Mouse (Mus musculus): Measurements from ENCODE around the gene Macrod2. TPM values are rescaled to one million over a fixed set of nuclear protein-coding genes. Genes with fewer than 3 reads are reported as not detected.

Gene Macrod2
- 1 to 10 TPM; 1.8 TPM for total RNA-seq (2023)

GRCm38 (mm10) chr2:140395179-140395578 lies at the start of gene Macrod2:
Gene Macrod2 (plus strand): TSS chr2:140395309.

GRCm38 (mm10) chr2:140389525-140389924 lies 5.6 kb upstream of the Macrod2 start, which contains the start of gene Sel1l2:
Gene Sel1l2 (minus strand): TSS chr2:140389706.

GRCm38 (mm10) chr2:140670963-140671702 lies 276.0 kb downstream of the Macrod2 start, which contains the start of gene Flrt3:
Gene Flrt3 (minus strand): TSS chr2:140671469.

Other genes with a start within 250 kb of the Macrod2 start
- gene Gm17374, start 243.3 kb upstream of the Macrod2 start, total RNA-seq (2023): not detected
- gene Esf1, start 224.7 kb upstream of the Macrod2 start, total RNA-seq (2023): 10 to 100 TPM; 32.5 to 33.2 TPM
- 10 to 100 TPM; 19.3 to 25.8 TPM for gene Ndufaf5, start 224.7 kb upstream of the Macrod2 start, total RNA-seq (2023)
- not detected for gene Sel1l2, start 5.6 kb upstream of the Macrod2 start, total RNA-seq (2023)